Mouse (Mus musculus): ENCODE data around the gene Clec4a1.

Clec4a1 gene

DNA sequence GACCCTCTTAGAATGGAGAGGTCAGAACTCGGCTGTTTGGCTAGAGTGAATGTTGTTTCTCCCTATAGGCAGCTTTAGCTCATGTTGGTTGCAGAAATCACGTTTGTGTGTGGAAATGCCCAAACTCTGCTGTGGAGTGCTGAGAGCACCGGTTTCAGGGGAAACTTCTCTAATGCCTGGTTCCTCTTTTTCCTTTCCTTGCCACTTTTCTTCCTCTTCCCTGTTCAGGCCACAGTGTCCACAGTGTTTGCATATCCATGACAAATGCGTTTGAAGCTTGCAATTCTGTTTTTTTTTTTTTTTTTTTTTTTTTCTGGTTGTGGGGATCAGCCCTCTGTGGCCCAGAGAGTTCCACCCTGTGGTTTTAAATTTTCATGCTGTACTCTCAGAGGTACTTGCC is at the start of gene Clec4a1:
TSS of gene Clec4a1 (plus strand) at position 398 of the 400 bp plus-strand sequence.
- DNase-seq = no peak

DNA sequence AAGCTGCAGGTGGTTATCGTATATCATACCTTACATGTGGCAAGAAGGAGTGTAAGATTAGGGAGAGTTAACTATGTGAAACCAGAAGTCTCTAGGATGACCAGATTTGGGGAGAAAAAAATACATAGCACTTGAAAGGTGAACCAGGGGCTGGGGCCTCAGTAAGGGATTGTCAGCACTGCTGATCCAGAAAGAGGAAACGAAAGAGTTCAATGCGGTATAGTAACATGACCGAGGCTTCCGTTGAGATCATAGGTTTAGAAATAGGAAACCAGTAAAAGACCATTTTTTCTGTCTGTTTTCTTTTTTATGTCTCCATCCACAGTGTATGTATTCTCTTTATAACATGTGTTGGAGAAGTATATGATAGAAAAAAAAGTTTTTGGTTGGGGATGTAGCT is 48.8 kb upstream of the Clec4a1 start:
- DNase-seq = no peak

DNA sequence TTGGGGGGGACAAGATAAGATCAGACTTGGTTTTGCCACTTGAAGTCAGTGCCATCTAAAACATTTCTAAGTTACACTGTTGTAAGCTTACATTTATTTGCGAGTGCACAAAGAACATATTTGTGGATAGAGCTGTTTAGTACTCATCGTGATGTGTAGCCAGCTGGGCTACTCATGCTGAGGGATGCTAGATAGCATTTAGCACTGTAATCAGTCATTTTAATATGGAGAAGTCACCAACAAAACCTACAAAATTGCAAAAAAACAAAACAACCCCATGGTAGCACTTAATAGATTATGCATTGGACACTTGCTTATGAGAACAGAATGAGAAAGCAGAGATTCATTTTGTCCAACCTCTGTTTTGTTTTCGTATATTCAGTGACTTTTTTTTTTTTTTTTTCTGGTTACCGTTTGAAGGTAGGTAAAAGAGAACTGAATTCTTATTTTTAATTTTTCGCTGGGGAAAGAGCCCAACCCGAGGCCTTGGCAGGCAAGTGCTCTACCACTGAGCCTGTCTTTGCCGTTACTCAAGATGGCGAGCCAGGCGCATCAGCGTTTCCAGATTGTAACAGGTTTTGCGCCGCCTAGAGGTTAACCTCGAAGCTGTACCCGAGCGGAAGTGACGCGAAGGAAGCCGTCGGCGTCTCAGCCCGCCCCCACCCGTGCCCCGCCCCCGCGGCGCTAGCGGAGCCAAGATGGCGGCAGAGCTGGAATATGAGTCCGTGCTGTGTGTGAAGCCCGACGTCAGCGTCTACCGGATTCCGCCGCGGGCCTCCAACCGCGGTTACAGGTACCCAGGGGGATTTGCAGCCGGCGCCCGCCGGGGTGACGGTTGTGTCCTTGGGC is 47.6 kb upstream of the Clec4a1 start, which contains the start of gene Necap1:
TSS of gene Necap1 (plus strand) at position 604 of the 849 bp plus-strand sequence.
- DNase-seq = peak; percentile 99

DNA sequence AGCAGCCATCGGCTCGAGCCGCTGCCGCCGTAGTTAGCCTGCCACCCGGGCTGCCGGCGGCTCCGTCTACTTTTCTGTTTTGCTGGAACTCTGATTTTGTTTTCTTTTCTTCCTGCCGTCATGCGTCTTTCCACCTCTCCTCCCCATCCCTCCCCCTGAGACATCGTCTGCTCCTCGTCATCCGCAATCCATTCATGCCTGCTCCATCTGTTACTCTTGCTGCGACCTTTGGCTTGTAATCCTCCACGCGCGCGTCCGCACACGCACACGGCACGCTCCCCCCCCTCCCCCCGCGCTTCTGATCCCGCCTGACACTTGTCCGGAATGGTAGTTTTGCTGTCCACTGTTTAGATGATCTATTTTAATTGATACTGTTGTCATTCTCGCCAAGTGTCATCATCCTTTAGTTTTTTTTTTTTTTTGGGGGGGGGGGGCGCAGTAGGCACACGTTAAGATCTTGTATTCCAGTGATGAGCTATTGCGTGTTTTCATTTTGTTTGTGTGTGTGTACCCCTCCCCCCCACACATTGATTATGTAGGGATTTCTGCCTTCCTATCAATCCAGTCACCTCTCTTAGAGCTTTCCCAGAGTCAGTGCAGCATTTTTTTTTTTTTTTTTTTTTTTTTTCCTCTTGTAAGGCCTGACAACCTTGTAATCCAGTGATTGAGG is 46.8 kb upstream of the Clec4a1 start:
- no peak for DNase-seq

DNA sequence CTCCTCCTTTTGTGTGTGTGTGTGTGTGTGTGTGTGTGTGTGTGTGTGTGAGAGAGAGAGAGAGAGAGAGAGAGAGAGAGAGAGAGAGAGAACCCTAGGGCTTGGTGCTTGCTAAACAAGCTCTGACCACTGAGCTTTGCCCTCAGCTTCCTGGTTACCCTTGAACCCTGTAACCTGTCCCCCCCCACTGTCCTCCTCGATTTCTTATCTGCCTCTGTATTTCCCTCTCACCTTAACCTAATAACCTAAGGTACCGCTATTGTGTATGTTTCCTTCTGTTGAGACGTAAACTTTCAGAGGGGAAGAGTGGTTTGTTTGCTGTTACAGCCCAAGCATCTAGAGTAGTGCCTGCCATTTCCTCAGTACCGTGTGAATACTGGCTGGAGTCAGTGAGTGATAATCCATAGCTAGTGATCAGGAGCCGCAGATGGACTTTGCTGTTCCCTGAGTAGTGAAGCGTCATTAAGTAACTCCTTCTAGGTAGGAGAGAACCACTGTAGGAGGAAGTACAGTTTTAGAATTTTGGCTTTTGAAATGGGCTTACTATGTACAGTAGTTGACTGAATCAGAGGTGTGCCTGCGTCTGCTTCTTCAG is 42.4 kb upstream of the Clec4a1 start:
- no peak for DNase-seq

DNA sequence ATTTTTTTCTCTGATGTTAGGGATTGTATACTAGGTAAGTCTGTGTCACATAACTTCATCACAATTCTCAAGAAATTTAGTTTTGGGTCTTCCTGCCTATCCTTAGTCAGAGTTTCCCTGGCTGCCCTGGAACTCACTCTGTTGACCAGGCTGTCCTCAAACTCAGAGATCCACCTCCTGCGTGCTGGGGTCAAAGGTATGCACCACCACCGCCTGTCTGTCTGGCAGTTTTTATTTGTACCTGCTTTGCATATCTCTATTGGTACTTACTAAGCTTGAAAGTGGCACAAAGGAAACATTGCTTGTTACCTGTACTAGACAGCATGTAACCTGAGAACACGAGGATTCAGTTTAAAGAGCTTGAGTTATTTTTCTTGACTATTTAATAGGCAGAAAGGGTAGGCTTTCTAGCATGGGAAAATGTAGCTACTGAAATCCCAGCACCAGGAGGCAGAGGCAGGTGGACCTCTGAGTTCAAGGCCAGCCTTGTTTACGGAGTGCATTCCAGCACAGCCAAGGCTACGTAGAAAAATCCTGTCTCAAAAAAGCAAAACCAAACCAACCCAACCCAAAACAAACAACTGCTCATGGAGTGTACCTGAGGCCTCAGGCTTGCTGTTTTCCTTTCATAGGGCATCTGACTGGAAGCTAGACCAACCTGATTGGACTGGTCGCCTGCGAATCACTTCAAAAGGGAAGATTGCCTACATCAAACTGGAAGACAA is 41.7 kb upstream of the Clec4a1 start:
- no peak for DNase-seq

DNA sequence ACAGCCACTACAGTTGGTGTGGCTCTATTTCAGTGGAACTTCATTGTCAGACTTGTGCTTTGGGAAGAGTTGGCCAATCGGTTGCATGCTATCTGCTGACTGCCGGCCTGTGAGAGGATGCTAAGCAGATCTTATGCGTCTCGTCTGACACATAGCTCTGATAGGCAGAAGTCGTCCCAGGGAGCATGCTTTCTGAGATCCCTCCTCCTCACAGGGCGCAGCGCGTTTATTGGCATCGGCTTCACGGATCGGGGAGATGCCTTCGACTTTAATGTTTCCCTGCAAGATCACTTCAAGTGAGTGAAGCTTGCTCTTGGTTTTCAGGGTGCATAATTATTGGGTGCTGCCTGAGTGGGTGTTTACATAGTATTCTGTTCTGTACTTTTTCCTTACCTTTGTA is 40.4 kb upstream of the Clec4a1 start:
- no peak for DNase-seq

DNA sequence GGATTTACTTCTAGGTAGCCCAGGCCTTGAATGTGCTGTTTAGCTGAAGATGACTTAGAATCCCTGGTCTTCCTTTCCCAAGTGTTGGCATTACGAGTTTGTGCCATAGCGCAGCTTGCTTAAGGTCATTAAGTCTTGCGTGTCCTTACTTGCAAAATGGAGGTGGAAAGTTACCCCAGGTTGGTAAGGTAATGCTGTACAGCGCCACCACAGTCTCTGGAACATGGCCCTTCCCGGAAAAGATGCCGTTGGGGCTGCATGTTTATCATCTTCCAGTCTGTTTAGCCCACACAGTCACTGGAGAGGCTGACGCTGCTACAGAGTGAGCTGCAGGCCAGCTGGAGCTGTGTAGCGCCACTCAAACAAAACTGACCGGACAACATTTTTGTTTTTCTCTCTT is 38.0 kb upstream of the Clec4a1 start:
- DNase-seq = no peak

DNA sequence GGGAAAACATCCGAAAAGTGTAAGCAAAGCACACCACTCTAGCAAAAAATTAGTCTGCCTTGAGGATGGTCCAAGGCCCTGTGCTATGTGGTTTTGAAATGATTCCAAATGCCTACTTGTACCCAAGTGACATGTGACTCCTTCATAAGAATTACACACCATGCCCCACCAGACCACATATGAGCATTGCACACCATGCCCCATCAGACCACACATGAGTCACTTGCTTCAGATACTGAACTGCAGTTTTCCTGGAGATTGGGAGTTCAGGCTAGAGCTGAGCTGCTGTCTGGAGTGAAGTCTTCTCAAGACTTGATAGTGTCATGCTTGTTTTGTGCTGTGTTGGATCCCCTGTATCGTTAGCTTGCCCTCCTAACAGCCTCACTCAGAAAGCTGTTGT is 32.0 kb upstream of the Clec4a1 start:
- no peak for DNase-seq

DNA sequence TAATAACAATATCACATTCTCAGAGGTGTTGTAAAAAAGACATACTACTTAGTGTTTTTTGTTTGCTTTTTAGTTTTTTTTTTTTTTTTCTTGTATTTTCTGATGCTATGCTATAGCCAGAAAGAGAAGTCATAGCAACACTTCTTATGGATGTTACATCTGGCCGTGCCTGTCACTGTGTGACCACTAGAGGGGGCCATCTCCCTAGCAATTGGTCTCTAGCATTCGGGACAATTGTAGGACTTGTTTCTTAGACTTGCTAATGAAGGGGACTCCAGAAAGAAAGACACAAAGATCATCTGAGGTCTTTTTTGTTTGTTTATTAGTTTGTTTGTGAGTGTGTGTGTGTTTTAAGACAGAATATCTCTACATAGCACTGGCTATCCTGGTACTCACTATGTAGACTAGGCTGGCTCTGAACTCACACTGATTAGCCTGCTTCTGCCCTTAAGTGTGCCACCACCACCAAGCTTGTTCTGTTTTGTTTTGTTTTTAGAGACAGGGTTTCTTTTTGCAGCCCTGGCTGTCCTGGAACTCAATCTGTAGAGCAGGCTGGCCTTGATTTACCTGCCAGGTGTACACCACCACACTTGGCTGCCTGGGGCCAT is 29.1 kb upstream of the Clec4a1 start:
- DNase-seq = peak; percentile 79 to 82

DNA sequence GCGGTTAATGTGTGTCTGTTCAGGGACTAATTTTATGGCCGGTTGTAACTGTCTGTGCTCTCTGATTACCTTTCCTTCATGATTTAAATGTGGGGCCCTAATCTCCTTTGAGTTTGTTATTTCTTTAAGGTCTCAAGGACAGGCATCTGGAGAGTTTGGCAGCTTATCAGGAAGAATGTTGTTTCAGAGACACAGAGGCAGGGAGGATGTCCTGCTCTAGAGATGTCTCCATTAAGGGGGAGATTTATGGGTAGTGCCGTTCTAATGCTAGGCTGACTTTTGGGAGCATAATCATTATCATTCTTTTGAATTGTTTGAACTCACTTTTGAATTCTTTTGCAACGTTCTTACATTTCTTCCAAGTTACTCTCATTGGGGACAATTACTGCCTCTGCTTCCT is 1.7 kb upstream of the Clec4a1 start:
- no peak for DNase-seq

DNA sequence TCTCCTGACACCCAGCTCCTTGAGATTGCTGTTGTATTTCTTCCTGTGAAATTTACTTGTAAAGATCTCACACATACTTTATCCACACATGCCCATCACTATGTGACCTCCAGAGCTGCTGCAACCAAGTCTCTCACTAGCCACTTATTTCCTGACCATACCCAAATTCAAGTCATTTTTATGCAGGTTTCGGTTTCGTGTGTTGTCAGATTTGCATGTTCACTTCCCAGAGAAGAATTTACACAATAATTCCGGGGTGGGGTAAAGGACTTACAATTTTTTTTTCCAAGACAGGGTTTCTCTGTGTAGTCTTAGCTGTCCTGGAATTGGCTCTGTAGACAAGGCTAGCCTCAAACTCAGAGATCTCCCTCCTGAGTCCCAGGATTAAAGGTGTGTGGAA is 13.2 kb downstream of the Clec4a1 start:
- no peak for DNase-seq

DNA sequence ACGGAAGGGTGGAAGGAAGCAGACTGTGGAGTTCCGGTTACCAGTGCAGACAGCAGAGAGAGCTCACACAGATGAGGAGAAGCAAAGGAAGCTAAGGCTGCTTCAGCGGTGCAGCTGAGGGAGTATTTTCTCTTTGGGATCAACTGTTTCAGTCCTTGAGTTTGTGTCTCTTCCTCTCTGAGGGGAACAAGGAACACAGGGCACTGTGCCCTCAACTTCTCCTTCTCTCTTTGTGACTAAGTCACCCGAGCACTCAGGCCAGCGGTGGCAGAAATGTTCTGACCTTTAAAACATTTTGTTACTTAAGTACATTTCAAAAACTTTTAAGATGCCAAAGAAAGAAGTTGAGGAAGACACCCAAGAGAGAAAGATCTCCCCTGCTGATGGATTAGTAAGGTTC is 18.0 kb downstream of the Clec4a1 start:
- DNase-seq = no peak

DNA sequence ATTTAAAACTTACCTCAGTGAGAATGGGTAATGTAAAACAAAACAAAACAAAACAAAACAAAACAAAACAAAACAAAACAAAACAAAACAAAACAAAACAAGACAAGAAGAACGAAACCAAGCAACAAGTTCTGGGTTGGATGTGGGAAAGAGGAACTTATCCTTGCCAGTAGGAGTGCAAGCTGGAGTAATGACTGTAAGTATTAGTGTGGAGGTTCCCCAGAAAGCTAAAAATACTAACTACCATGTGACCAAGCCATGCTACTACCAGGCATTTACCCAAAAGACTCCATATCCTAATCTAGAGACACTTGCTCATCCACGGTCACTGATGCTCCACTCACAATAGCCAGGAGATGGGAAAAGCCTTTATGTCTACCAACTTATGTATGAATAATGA is 25.1 kb downstream of the Clec4a1 start:
- no peak for DNase-seq

DNA sequence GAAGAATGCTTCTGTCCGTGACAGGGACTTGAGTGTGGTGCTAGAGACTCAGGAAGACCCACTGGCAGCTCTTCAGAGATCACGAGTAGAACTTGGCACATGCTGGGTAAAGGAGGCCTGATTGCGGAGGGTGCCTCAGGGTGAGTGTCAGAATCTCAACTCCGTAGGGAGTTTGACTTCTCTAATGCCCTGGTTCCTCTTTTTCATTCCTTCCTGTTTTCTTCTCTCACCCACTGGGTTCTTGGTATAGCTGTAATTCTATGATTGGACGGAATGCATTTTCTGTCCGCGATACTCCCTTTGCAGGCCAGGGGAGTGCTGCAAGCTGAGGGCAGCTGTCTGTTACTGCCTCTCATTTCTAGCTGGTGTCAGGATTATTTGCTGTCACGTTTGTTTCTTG is 30.8 kb downstream of the Clec4a1 start, which contains the start of gene Clec4a3:
TSS of gene Clec4a3 (plus strand) at position 115 of the 400 bp plus-strand sequence.
- no peak for DNase-seq

DNA sequence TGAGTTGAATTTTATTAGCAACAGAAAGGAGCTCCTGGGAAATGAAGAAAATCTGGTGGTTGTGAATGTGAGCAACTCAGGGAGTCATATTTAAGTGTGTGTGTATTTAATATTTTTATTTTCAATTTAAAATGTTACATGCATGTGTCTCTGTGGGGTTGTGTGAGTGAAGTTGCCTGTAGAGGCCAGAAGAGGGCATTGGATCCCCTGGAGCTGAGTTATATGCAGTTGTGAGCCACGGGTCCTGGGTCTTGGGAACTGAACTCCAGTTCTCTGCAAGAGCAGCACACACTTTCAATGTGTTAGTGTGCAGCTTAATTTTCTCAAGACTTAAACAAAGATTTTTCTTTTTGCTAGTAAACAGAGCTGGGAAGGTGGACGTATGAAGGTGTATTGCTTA is 42.9 kb downstream of the Clec4a1 start:
- peak in 1 of 2 experiments; percentile 4 for DNase-seq

DNA sequence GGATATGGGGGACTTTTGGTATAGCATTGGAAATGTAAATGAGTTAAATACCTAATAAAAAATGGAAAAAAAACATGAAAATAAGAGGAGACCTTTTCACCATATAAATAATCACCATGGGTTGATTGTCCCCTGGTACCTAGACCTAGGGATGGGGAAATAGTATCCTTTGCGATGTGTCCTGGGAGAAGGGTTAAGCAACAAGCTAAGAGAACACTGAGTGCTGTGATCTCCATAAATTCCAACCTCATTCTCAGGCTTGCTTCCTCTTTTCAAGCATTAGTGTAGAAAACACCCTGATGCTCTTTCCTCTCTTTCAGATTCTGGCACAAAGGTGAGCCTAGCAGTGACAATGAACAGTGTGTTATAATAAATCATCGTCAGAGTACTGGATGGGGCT is 47.4 kb downstream of the Clec4a1 start:
- no peak for DNase-seq

Measured in kidney, postnatal 4 days (tissue).